ENCODE assay signal across 7 mouse cellular contexts in genomic region chr19:15617233-15617915, GRCm38 (mm10).
DNase-seq lines count a peak whose midpoint lies in the region; TF ChIP-seq lines count a peak whose summit lies in the region.

No protein-coding gene starts in this region.

- peaks cover 9% of the 10 kb centered on the region; the same call in 1 of the 2 replicates for H3K27me3 ChIP-seq in E14TG2a.4 (ENCODE audit: insufficient read depth, low read length)

- peaks cover 24% of the 10 kb centered on the region for H3K4me1 ChIP-seq in E14TG2a.4 (replicated peaks; ENCODE audit: low read depth, low read length)

- no peaks in the 10 kb centered on the region for H3K9me3 ChIP-seq in E14TG2a.4 (ENCODE audit: low read length)

- no peak overlapping the region for H3K27ac ChIP-seq in layer of hippocampus, adult 2 months

- no peaks in the 10 kb centered on the region for H3K36me3 ChIP-seq in E14TG2a.4 (ENCODE audit: insufficient read depth, low read length)

- DNase-seq in R1 (ENCODE audit: low read depth, low spot score) = peak; percentile 41
- DNase-seq in cerebellum, postnatal 4 days (ENCODE audit: low spot score in 2 of 2) = peak; percentile 33 to 69
- peak; percentile 14 for DNase-seq in gastrocnemius, postnatal 14 days
- DNase-seq in layer of hippocampus, adult 2 months (ENCODE audit: low spot score in 2 of 2) = peak; percentile 36 to 70
- peak; percentile 63 for DNase-seq in lung, postnatal 36 days
- DNase-seq in right cerebral cortex, postnatal 14 days = peak; percentile 60

- peak; percentile 98 for TF ChIP-seq CTCF in E14TG2a.4 (conservative IDR thresholded peaks at IDR 0.05; ENCODE audit: low read length)
- TF ChIP-seq CTCF in layer of hippocampus, adult 2 months (conservative IDR thresholded peaks at IDR 0.05) = peak; percentile 98

- intact Hi-C loops in gastrocnemius, postnatal 14 days (cut with DNase I; ENCODE audit: low total_unique reads) = loop anchor here (10.0 kb wide), 1 partner anchor 1633 kb away; no protein-coding TSS in a partner anchor

- H3K4me3 ChIP-seq in E14TG2a.4 (replicated peaks; ENCODE audit: low read length) = no peak overlapping the region
- no peak overlapping the region for H3K4me3 ChIP-seq in layer of hippocampus, adult 2 months
